Mouse (Mus musculus) intestine, postnatal 0 days (tissue): ENCODE data around the gene Afap1l2. TPM values are rescaled to one million over a fixed set of nuclear protein-coding genes. Genes with fewer than 3 reads are reported as not detected.

Experiments used
- ATAC-seq: fragments of 200-750 bp; cut with Nextera tagmentation; 2 replicates; pipeline ENCODE4 v1.8.0; 2017; ENCODE audit warnings: mild to moderate bottlenecking, moderate TSS enrichment, moderate library complexity
- H3K27ac ChIP-seq: fragments of 300-500 bp; sonication (generic); 2 replicates; pipeline ENCODE4 v1.5.1; 2014; ENCODE audit warnings: mild to moderate bottlenecking, low read depth, low read length, moderate library complexity
- H3K27me3 ChIP-seq: fragments of 300-500 bp; sonication (generic); replicated peaks from 2 replicates; pipeline ENCODE4 v1.6.1; 2014; ENCODE audit warnings: low read length, mixed read lengths; ENCODE audit not compliant: control insufficient read depth, insufficient read depth
- H3K36me3 ChIP-seq: fragments of 300-500 bp; sonication (generic); 2 replicates; pipeline ENCODE4 v1.6.1; 2014; ENCODE audit warnings: mild to moderate bottlenecking, moderate library complexity; ENCODE audit not compliant: control insufficient read depth, insufficient read depth
- H3K4me1 ChIP-seq: fragments of 300-500 bp; sonication (generic); replicated peaks from 2 replicates; pipeline ENCODE4 v1.6.1; 2014; ENCODE audit warnings: antibody characterized with exemption, low read length, mixed read lengths; ENCODE audit not compliant: control insufficient read depth, insufficient read depth
- H3K4me2 ChIP-seq: fragments of 300-500 bp; sonication (generic); replicated peaks from 2 replicates; pipeline ENCODE4 v1.6.1; 2014; ENCODE audit warnings: low read depth, mild to moderate bottlenecking, moderate library complexity
- H3K4me3 ChIP-seq: fragments of 300-500 bp; sonication (generic); 2 replicates; pipeline ENCODE4 v1.5.1; 2014; ENCODE audit warnings: low read depth, low read length
- H3K9ac ChIP-seq: fragments of 300-500 bp; sonication (generic); 2 replicates; pipeline ENCODE4 v1.6.1; 2014; ENCODE audit warnings: mild to moderate bottlenecking, low read depth, low read length
- H3K9me3 ChIP-seq: fragments of 300-500 bp; sonication (generic); 2 replicates; pipeline ENCODE4 v1.6.1; 2016; ENCODE audit warnings: mixed run types; ENCODE audit not compliant: control insufficient read depth
- CTCF ChIP-seq: sonication (generic); IDR thresholded peaks from 2 replicates; pipeline ENCODE4 v1.5.1; 2016; ENCODE audit warnings: low read depth, mild to moderate bottlenecking, control low read depth, antibody characterized with exemption, moderate library complexity
- WGBS: fragments of 180-500 bp; shearing (Covaris S2); extraction: QIAGEN DNeasy Blood & Tissue Kit; methylation state at CpG from one replicate; pipeline ENCODE4 v1.1.7; 2014; 5-methylcytosine and 5-hydroxymethylcytosine counted together
- polyA plus RNA-seq: library from polyadenylated mRNA; unstranded; fragments of >200 nt; fragmentation: Nextera tagmentation; extraction: Ambion mirVana; gene quantifications from 2 replicates; pipeline ENCODE4 v1.2.1, GENCODE M21; 2015

Gene Afap1l2
- polyA plus RNA-seq, 1 experiment from 2014 or later: 7.1 TPM

- Histone ChIP-seq H3K9ac (no peak overlapping the region), H3K36me3 (no peaks in the 10 kb centered on the region), H3K9me3 (no peaks in the 10 kb centered on the region), H3K4me3 (no peak overlapping the region), H3K4me1 (no peaks in the 10 kb centered on the region), H3K27me3 (no peaks in the 10 kb centered on the region), H3K4me2 (no peak overlapping the region), H3K27ac (no peak overlapping the region)
- WGBS: 50% methylated on average over 8 of the region's 8 CpGs
- no peak for ATAC-seq
- TF ChIP-seq CTCF: peak; percentile 29
Measured at GRCm38 (mm10) chr19:57028327-57029179, 20.5 kb upstream of the Afap1l2 start.

GRCm38 (mm10) chr19:57026501-57026900, 18.5 kb upstream of the Afap1l2 start:
- Histone ChIP-seq H3K4me2 (no peak overlapping the region), H3K27me3 (no peaks in the 10 kb centered on the region), H3K4me1 (no peaks in the 10 kb centered on the region), H3K9me3 (no peaks in the 10 kb centered on the region), H3K27ac (no peak overlapping the region), H3K9ac (no peak overlapping the region), H3K4me3 (no peak overlapping the region), H3K36me3 (no peaks in the 10 kb centered on the region)
- no peak for TF ChIP-seq CTCF
- ATAC-seq: no peak
- 66% methylated on average over 4 of the region's 4 CpGs for WGBS

GRCm38 (mm10) chr19:57017785-57018179, 9.8 kb upstream of the Afap1l2 start:
- Histone ChIP-seq H3K27ac (no peak overlapping the region), H3K36me3 (no peaks in the 10 kb centered on the region), H3K9ac (no peak overlapping the region), H3K4me2 (no peak overlapping the region), H3K4me3 (no peak overlapping the region), H3K9me3 (no peaks in the 10 kb centered on the region), H3K4me1 (no peaks in the 10 kb centered on the region), H3K27me3 (no peaks in the 10 kb centered on the region)
- WGBS: 74% methylated on average over 8 of the region's 8 CpGs
- ATAC-seq: no peak
- no peak for TF ChIP-seq CTCF

- TF ChIP-seq CTCF: no peak
- no peak overlapping the region for H3K9ac ChIP-seq
- H3K27me3 ChIP-seq: no peaks in the 10 kb centered on the region
- H3K36me3 ChIP-seq: no peaks in the 10 kb centered on the region
- no peak for ATAC-seq
- H3K27ac ChIP-seq: peak overlapping the region; percentile 31; the same call in 1 of the 2 replicates
- WGBS: 33% methylated on average over 15 of the region's 15 CpGs
- H3K4me1 ChIP-seq: no peaks in the 10 kb centered on the region
- H3K4me3 ChIP-seq: no peak overlapping the region
- no peaks in the 10 kb centered on the region for H3K9me3 ChIP-seq
- peak overlapping the region; percentile 21; the same call in 1 of the 2 replicates for H3K4me2 ChIP-seq
Measured at GRCm38 (mm10) chr19:57016995-57017784, 9.2 kb upstream of the Afap1l2 start.

GRCm38 (mm10) chr19:57014808-57015207, 6.8 kb upstream of the Afap1l2 start:
- TF ChIP-seq CTCF: no peak
- WGBS: 91% methylated on average over 3 of the region's 3 CpGs
- no peak for ATAC-seq

GRCm38 (mm10) chr19:57013271-57013677, 5.2 kb upstream of the Afap1l2 start:
- no peak overlapping the region for H3K4me3 ChIP-seq
- peaks cover 9% of the 10 kb centered on the region; the same call in 1 of the 2 replicates for H3K27me3 ChIP-seq
- 74% methylated on average over 6 of the region's 6 CpGs for WGBS
- H3K4me1 ChIP-seq: no peaks in the 10 kb centered on the region
- TF ChIP-seq CTCF: no peak
- H3K36me3 ChIP-seq: no peaks in the 10 kb centered on the region
- no peak overlapping the region for H3K27ac ChIP-seq
- no peak for ATAC-seq
- H3K9me3 ChIP-seq: no peaks in the 10 kb centered on the region
- H3K4me2 ChIP-seq: no peak overlapping the region
- no peak overlapping the region for H3K9ac ChIP-seq

More at GRCm38 (mm10) chr19:57014808-57015207, 6.8 kb upstream of the Afap1l2 start:
- Histone ChIP-seq H3K4me1 (no peaks in the 10 kb centered on the region), H3K27me3 (no peaks in the 10 kb centered on the region), H3K9ac (no peak overlapping the region), H3K4me3 (no peak overlapping the region), H3K9me3 (no peaks in the 10 kb centered on the region), H3K4me2 (no peak overlapping the region), H3K36me3 (no peaks in the 10 kb centered on the region), H3K27ac (no peak overlapping the region)
